Mouse (Mus musculus) left cerebral cortex, postnatal 25 days (tissue): ENCODE results near the gene 4930415O20Rik. TPM values are rescaled to one million over a fixed set of nuclear protein-coding genes. Genes with fewer than 3 reads are reported as not detected.

ENCODE experiments used
- DNase-seq, 2 experiments: peaks; one replicate each; pipeline ENCODE4 v3.0.0; 2022; ENCODE audit warnings: low spot score in 2 of 2, mixed read lengths in 1 of 2
- intact Hi-C: fragments of 180-260 bp; cut with DNase I; formaldehyde crosslinking; loops from one replicate; pipeline ENCODE4 v1.15.1; 2025
- total RNA-seq, 2 experiments: library from RNA; stranded (reverse); gene quantifications; 2 replicates each; pipeline ENCODE4 v1.2.3; 2021

4930415O20Rik gene
- total RNA-seq, 2 experiments from 2014 or later, result not detected

DNA sequence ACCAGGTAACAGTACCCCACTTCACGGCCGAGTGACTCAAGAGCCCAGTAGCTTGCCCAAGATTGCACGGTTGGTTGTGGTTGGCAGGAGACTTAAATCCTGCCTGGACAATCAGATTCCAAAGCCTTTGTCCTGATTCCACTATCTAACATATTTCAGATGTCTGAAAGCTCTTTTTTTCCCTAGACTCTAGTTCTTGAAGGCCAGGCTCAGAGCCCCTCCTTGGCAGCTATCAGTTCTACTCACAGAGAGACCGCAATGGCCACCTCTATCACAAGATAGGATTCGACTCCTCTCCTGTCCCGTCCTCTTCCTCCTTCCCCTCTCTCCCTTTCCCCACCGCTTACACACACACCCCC lies 31.0 kb downstream of the 4930415O20Rik start:
- DNase-seq, result no peak
- intact Hi-C loops, result no loop called here

- intact Hi-C loops, result no loop called here
These were observed 31.5 kb downstream of the 4930415O20Rik start for GRCm38 (mm10) chr15:98602191-98602881.

DNA sequence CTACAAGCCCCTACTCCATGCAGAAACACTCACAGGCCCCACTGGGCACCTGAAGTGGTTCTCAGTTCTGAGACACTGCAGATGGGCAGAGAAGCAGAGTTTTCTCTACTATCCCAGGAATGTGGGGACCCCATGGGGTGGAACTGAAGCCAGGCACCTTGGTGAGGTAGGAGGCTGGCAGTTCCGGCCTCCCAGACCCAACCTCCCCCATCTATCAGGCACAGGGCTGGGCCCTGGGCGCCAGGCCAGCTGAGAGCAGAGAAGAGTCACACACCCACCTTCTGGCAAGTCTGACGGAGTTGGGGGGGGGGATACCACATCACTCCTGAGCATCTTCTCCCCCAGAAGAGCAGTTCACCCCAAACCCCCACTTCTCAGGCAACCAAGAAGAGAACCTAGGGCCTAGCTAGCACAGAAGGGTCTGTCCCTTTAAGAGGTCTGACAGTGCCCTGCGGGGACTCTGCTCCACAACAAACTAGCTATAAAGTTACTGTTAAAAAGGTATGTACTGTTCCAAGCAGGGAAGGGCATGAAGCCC lies 32.2 kb downstream of the 4930415O20Rik start:
- intact Hi-C loops, result no loop called here
- DNase-seq, result no peak

More at GRCm38 (mm10) chr15:98602191-98602881, 31.5 kb downstream of the 4930415O20Rik start:
- DNase-seq, result no peak

GRCm38 (mm10) chr15:98604041-98604575 lies 33.3 kb downstream of the 4930415O20Rik start:
- DNase-seq, result no peak
- intact Hi-C loops, result no loop called here

DNA sequence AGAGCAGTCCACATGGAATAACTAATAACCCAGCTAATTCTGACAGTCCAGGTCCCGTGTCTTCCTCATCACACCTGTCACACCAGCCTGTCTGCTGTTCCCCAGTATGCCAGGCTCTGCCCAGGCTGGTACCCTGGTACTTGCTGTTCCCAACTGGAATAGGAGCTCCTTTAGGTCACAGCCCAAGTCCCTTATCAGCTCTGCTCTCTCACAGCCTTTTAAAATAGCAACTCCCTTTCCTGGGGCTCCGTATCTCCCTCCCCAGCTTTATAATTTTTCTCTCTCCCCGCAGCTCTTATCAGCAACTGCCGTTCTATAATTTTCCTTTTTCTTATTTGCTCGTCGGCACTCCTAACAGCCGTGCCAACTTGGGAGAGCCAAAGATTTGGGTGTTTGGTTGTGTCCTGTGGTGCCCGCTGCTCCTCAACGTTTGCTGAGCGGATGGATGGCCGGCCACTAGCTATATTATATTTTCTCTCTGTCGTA lies 35.3 kb downstream of the 4930415O20Rik start:
- intact Hi-C loops, result no loop called here
- DNase-seq, result no peak

DNA sequence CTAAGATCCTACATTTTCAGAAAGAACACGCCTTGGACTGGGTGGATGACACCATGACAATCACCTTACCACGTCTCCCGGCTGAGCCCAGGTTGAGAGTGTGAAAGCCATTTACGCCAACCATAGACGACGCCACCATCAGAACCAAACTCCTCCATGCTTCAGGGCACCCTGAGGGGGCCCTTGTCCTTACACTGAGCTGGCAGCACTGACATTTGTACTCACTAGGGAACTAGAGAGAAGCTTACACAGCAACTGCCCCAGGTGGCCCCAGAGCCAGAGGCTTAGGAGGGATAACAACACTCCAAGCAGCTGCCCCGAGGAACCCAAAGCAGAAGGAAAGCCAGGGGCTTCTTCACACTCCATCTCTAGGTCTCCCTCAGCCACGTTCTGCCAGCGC lies 35.9 kb downstream of the 4930415O20Rik start:
- intact Hi-C loops, result no loop called here
- no peak for DNase-seq

DNA sequence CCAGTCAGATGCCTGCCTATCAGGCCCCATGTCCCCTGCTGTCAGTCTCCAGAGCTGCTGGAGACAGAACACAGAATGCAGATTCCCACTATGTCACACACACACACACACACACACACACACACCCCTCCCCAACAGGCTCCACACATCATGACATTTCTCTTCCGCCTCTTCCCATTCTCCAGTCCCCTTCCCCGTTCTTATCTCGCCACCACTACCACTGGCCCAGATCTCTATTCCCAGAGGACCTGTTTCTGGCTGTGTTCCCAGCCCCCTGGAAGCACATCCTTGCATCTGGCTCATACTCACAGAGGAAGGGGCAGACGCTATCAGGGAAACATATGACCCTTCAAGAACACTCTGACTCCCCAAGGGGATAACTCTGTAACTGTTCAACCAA lies 36.8 kb downstream of the 4930415O20Rik start:
- intact Hi-C loops, result no loop called here
- no peak for DNase-seq

- DNase-seq, result no peak
- intact Hi-C loops, result no loop called here
These were observed 37.4 kb downstream of the 4930415O20Rik start for GRCm38 (mm10) chr15:98608058-98608783.

GRCm38 (mm10) chr15:98608784-98609250 lies 38.0 kb downstream of the 4930415O20Rik start:
- DNase-seq, result no peak
- intact Hi-C loops, result no loop called here

- DNase-seq, result peak; percentile 71 to 82
- intact Hi-C loops, result no loop called here
These were observed 38.7 kb downstream of the 4930415O20Rik start, which contains the start of gene Adcy6 for GRCm38 (mm10) chr15:98609331-98610130. Gene Adcy6, minus strand, starts transcription at chr15:98610076.

GRCm38 (mm10) chr15:98610131-98610633 lies 39.4 kb downstream of the 4930415O20Rik start:
- no peak for DNase-seq
- intact Hi-C loops, result no loop called here

DNA sequence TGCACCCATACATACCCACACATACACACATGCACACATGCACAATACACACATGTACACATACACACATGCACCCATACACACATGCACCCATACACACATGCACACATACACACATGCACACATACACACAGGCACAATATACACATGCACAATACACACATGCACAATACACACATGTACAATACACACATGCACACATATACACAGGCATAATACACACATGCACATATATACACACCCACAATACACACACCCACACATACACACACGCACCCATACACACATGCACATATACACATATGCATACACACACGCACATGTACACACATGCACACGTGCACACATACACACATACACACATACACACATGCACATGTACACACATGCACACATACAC lies 41.4 kb downstream of the 4930415O20Rik start:
- intact Hi-C loops, result no loop called here
- no peak for DNase-seq

DNA sequence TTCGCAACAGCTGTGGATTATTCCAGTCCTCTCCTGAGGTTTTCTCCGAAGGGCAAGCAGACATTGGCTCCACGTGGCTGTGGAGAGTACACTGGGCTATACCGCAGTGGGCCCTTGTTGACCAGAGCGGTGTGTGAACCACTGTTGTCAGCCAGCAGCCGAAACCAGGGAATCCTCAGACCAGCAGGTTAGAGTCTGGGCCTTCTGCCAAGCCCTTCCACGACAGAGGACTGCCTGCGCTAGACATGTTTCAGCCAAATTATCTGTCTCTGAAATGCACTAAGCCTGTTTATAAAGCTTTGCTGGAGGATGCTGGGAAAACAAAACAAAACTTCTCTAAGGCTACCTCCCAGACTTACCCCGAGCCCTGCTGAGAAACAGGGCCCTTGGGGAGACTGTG lies 43.7 kb downstream of the 4930415O20Rik start:
- DNase-seq, result no peak
- intact Hi-C loops, result no loop called here

- intact Hi-C loops, result loop anchor here (5.0 kb wide), 1 partner anchor 103 kb away; no protein-coding TSS in a partner anchor
- DNase-seq, result no peak
These were observed 44.2 kb downstream of the 4930415O20Rik start for GRCm38 (mm10) chr15:98614971-98615370.

DNA sequence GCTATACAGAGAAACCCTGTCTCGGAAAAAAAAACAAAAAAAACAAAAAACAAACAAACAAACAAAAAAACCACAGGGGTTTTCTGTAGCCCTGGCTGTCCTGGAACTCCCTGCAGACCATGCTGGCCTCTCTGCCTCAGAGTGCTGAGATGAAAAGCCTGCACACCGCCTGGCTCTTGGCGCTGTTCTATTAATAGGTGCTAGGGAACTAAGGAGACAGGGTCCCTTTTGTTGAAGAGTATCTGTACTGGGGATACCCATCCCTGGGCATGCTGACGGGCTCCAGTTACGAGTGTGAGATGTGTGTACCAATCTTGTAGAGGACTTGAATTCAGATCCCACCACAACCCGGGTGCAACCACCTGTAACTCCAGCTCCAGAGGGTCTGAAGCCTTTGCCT lies 44.9 kb downstream of the 4930415O20Rik start:
- intact Hi-C loops, result loop anchor here (5.0 kb wide), 1 partner anchor 103 kb away; no protein-coding TSS in a partner anchor
- DNase-seq, result no peak

- intact Hi-C loops, result loop anchor here (1.0 to 5.0 kb wide), 2 partner anchors 36 to 104 kb away; no protein-coding TSS in a partner anchor
These were observed 45.8 kb downstream of the 4930415O20Rik start for GRCm38 (mm10) chr15:98616362-98617175.

DNA sequence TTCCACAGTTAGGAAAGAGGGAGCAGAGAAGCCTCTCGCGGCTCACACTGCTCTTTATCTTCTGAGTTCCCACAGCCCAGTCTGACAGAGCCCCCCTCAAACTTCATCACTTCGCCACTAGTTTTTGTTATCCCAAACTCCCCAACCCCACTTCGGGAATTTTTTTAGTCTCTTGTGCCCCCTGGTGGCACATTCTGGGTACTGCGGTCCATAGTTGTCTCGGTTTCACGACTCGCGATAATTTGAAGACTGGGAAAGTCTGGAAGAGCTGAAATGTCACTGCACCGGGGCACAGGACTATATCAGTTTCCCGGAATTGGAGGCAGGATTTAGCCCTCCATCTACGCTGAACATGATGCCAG lies 46.4 kb downstream of the 4930415O20Rik start:
- intact Hi-C loops, result loop anchor here (1.0 to 5.0 kb wide), 2 partner anchors 37 to 105 kb away; no protein-coding TSS in a partner anchor
- DNase-seq, result peak; percentile 70 to 72

More at GRCm38 (mm10) chr15:98616362-98617175, 45.8 kb downstream of the 4930415O20Rik start:
- no peak for DNase-seq

DNA sequence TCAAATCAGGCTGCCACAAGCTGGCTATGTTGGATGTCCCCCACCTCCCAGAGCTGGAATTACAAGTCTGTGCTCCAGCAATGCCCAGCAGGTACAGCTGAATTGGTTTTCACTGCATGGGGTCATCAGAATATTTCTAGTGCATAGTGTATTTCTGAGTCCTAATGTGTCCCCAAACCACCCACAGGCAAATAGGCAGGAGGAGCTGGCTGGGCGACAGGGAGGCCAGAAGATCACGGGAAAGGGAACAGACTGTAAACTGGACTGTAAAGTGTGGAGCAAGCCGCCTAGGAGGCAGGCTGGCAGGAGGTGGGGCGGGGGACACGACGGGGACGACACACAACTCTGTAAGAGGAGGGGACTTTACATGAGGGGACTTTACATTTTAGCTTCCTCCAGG lies 51.4 kb downstream of the 4930415O20Rik start:
- DNase-seq, result no peak
- intact Hi-C loops, result no loop called here
